Mouse (Mus musculus): ENCODE results near the gene Plekhn1. TPM values are rescaled to one million over a fixed set of nuclear protein-coding genes. Genes with fewer than 3 reads are reported as not detected.
A peak's percentile ranks its signal among the peaks of the same experiment; 100 is the strongest.

Gene Plekhn1
- polyA plus RNA-seq, 1 experiment from 2014 or later, result 31.9 TPM

- Histone ChIP-seq H3K27ac (ENCODE audit: low read length) (no peak overlapping the region), H3K9ac (replicated peaks; ENCODE audit: low read depth, low read length) (no peak overlapping the region), H3K9me3 (ENCODE audit: control insufficient read depth, low read length) (no peaks in the 10 kb centered on the region), H3K4me3 (replicated peaks; ENCODE audit: low read length) (no peak overlapping the region), H3K4me2 (ENCODE audit: low read length) (no peak overlapping the region), H3K4me1 (replicated peaks; ENCODE audit: control insufficient read depth, insufficient read depth, low read length) (no peaks in the 10 kb centered on the region), H3K27me3 (replicated peaks; ENCODE audit: control insufficient read depth, insufficient read depth, low read length) (no peaks in the 10 kb centered on the region), H3K36me3 (ENCODE audit: control insufficient read depth, insufficient read depth) (no peaks in the 10 kb centered on the region)
- WGBS, result 84% methylated on average over 16 of the region's 16 CpGs
- no peak for ATAC-seq
Measured at GRCm38 (mm10) chr4:156217838-156218237, 16.8 kb downstream of the Plekhn1 start.

- H3K4me2 ChIP-seq (ENCODE audit: low read length), result no peak overlapping the region
- no peak for ATAC-seq
- WGBS, result 82% methylated on average over 16 of the region's 16 CpGs
- H3K36me3 ChIP-seq (ENCODE audit: control insufficient read depth, insufficient read depth), result no peaks in the 10 kb centered on the region
- no peaks in the 10 kb centered on the region for H3K27me3 ChIP-seq (replicated peaks; ENCODE audit: control insufficient read depth, insufficient read depth, low read length)
- H3K9me3 ChIP-seq (ENCODE audit: control insufficient read depth, low read length), result no peaks in the 10 kb centered on the region
- no peaks in the 10 kb centered on the region for H3K4me1 ChIP-seq (replicated peaks; ENCODE audit: control insufficient read depth, insufficient read depth, low read length)
- H3K4me3 ChIP-seq (replicated peaks; ENCODE audit: low read length), result no peak overlapping the region
- no peak overlapping the region for H3K9ac ChIP-seq (replicated peaks; ENCODE audit: low read depth, low read length)
- H3K27ac ChIP-seq (ENCODE audit: low read length), result no peak overlapping the region
Measured at GRCm38 (mm10) chr4:156217022-156217669, 17.5 kb downstream of the Plekhn1 start.

GRCm38 (mm10) chr4:156216196-156216595 lies 18.5 kb downstream of the Plekhn1 start:
- no peak for ATAC-seq
- Histone ChIP-seq H3K4me1 (replicated peaks; ENCODE audit: control insufficient read depth, insufficient read depth, low read length) (no peaks in the 10 kb centered on the region), H3K27ac (ENCODE audit: low read length) (no peak overlapping the region), H3K27me3 (replicated peaks; ENCODE audit: control insufficient read depth, insufficient read depth, low read length) (no peaks in the 10 kb centered on the region), H3K4me2 (ENCODE audit: low read length) (no peak overlapping the region), H3K9me3 (ENCODE audit: control insufficient read depth, low read length) (no peaks in the 10 kb centered on the region), H3K4me3 (replicated peaks; ENCODE audit: low read length) (no peak overlapping the region), H3K36me3 (ENCODE audit: control insufficient read depth, insufficient read depth) (no peaks in the 10 kb centered on the region), H3K9ac (replicated peaks; ENCODE audit: low read depth, low read length) (no peak overlapping the region)
- WGBS, result 90% methylated on average over 2 of the region's 2 CpGs

GRCm38 (mm10) chr4:156215649-156216048 lies 19.0 kb downstream of the Plekhn1 start, which contains the start of gene Perm1:
Gene Perm1, plus strand, starts transcription at chr4:156215868.
- no peak within 1 kb of the TSS for H3K4me2 ChIP-seq (ENCODE audit: low read length)
- H3K27me3 ChIP-seq (replicated peaks; ENCODE audit: control insufficient read depth, insufficient read depth, low read length), result no peaks in the 10 kb centered on the region
- no peak within 1 kb of the TSS for H3K27ac ChIP-seq (ENCODE audit: low read length)
- no peaks in the 10 kb centered on the region for H3K9me3 ChIP-seq (ENCODE audit: control insufficient read depth, low read length)
- ATAC-seq, result no peak
- no peaks in the 10 kb centered on the region for H3K4me1 ChIP-seq (replicated peaks; ENCODE audit: control insufficient read depth, insufficient read depth, low read length)
- no peaks in the 10 kb centered on the region for H3K36me3 ChIP-seq (ENCODE audit: control insufficient read depth, insufficient read depth)
- no peak within 1 kb of the TSS for H3K4me3 ChIP-seq (replicated peaks; ENCODE audit: low read length)
- WGBS, result 78% methylated on average over 4 of the region's 4 CpGs
- no peak within 1 kb of the TSS for H3K9ac ChIP-seq (replicated peaks; ENCODE audit: low read depth, low read length)

GRCm38 (mm10) chr4:156213134-156213533 lies 21.5 kb downstream of the Plekhn1 start:
- ATAC-seq, result no peak
- H3K36me3 ChIP-seq (ENCODE audit: control insufficient read depth, insufficient read depth), result no peaks in the 10 kb centered on the region
- no peak overlapping the region for H3K4me2 ChIP-seq (ENCODE audit: low read length)
- 93% methylated on average over 13 of the region's 13 CpGs for WGBS
- no peak overlapping the region for H3K9ac ChIP-seq (replicated peaks; ENCODE audit: low read depth, low read length)
- no peaks in the 10 kb centered on the region for H3K4me1 ChIP-seq (replicated peaks; ENCODE audit: control insufficient read depth, insufficient read depth, low read length)
- H3K4me3 ChIP-seq (replicated peaks; ENCODE audit: low read length), result no peak overlapping the region
- H3K27ac ChIP-seq (ENCODE audit: low read length), result no peak overlapping the region
- H3K27me3 ChIP-seq (replicated peaks; ENCODE audit: control insufficient read depth, insufficient read depth, low read length), result no peaks in the 10 kb centered on the region
- no peaks in the 10 kb centered on the region for H3K9me3 ChIP-seq (ENCODE audit: control insufficient read depth, low read length)

- Histone ChIP-seq H3K4me2 (ENCODE audit: low read length) (no peak overlapping the region), H3K27me3 (replicated peaks; ENCODE audit: control insufficient read depth, insufficient read depth, low read length) (no peaks in the 10 kb centered on the region), H3K27ac (ENCODE audit: low read length) (no peak overlapping the region), H3K4me1 (replicated peaks; ENCODE audit: control insufficient read depth, insufficient read depth, low read length) (peaks cover 2% of the 10 kb centered on the region; the same call in 1 of the 2 replicates), H3K36me3 (ENCODE audit: control insufficient read depth, insufficient read depth) (no peaks in the 10 kb centered on the region), H3K9ac (replicated peaks; ENCODE audit: low read depth, low read length) (no peak overlapping the region), H3K4me3 (replicated peaks; ENCODE audit: low read length) (no peak overlapping the region), H3K9me3 (ENCODE audit: control insufficient read depth, low read length) (no peaks in the 10 kb centered on the region)
- no peak for ATAC-seq
- WGBS, result 85% methylated on average over 13 of the region's 13 CpGs
Measured at GRCm38 (mm10) chr4:156209963-156210635, 24.6 kb downstream of the Plekhn1 start.

GRCm38 (mm10) chr4:156208872-156209271 lies 25.8 kb downstream of the Plekhn1 start:
- Histone ChIP-seq H3K36me3 (ENCODE audit: control insufficient read depth, insufficient read depth) (no peaks in the 10 kb centered on the region), H3K27ac (ENCODE audit: low read length) (no peak overlapping the region), H3K4me2 (ENCODE audit: low read length) (no peak overlapping the region), H3K4me3 (replicated peaks; ENCODE audit: low read length) (no peak overlapping the region), H3K9me3 (ENCODE audit: control insufficient read depth, low read length) (no peaks in the 10 kb centered on the region), H3K27me3 (replicated peaks; ENCODE audit: control insufficient read depth, insufficient read depth, low read length) (no peaks in the 10 kb centered on the region), H3K4me1 (replicated peaks; ENCODE audit: control insufficient read depth, insufficient read depth, low read length) (peaks cover 8% of the 10 kb centered on the region), H3K9ac (replicated peaks; ENCODE audit: low read depth, low read length) (no peak overlapping the region)
- 93% methylated on average over 4 of the region's 4 CpGs for WGBS
- no peak for ATAC-seq

- Histone ChIP-seq H3K27ac (ENCODE audit: low read length) (0 out of 2 replicates have a peak overlapping the region, but pooled peaks have one; percentile 8), H3K36me3 (ENCODE audit: control insufficient read depth, insufficient read depth) (no peaks in the 10 kb centered on the region), H3K4me1 (replicated peaks; ENCODE audit: control insufficient read depth, insufficient read depth, low read length) (peaks cover 21% of the 10 kb centered on the region), H3K4me3 (replicated peaks; ENCODE audit: low read length) (peak overlapping the region; percentile 60), H3K27me3 (replicated peaks; ENCODE audit: control insufficient read depth, insufficient read depth, low read length) (no peaks in the 10 kb centered on the region), H3K4me2 (ENCODE audit: low read length) (peak overlapping the region; percentile 90), H3K9me3 (ENCODE audit: control insufficient read depth, low read length) (no peaks in the 10 kb centered on the region), H3K9ac (replicated peaks; ENCODE audit: low read depth, low read length) (peak overlapping the region; percentile 64)
- under 1% methylated on average over 49 of the region's 49 CpGs for WGBS
- peak; percentile 53 for ATAC-seq
Measured at GRCm38 (mm10) chr4:156203413-156204131, 31.1 kb downstream of the Plekhn1 start.

GRCm38 (mm10) chr4:156203001-156203412 lies 31.6 kb downstream of the Plekhn1 start, which contains the start of gene AW011738:
Gene AW011738, plus strand, starts transcription at chr4:156203304.
- no peaks in the 10 kb centered on the region for H3K9me3 ChIP-seq (ENCODE audit: control insufficient read depth, low read length)
- peak within 1 kb of the TSS; percentile 64 for H3K9ac ChIP-seq (replicated peaks; ENCODE audit: low read depth, low read length)
- H3K4me1 ChIP-seq (replicated peaks; ENCODE audit: control insufficient read depth, insufficient read depth, low read length), result peaks cover 22% of the 10 kb centered on the region
- H3K4me2 ChIP-seq (ENCODE audit: low read length), result peak within 1 kb of the TSS; percentile 90
- ATAC-seq, result peak; percentile 83
- H3K4me3 ChIP-seq (replicated peaks; ENCODE audit: low read length), result peak within 1 kb of the TSS; percentile 60
- no peaks in the 10 kb centered on the region for H3K36me3 ChIP-seq (ENCODE audit: control insufficient read depth, insufficient read depth)
- no peaks in the 10 kb centered on the region for H3K27me3 ChIP-seq (replicated peaks; ENCODE audit: control insufficient read depth, insufficient read depth, low read length)
- 0% methylated on average over 25 of the region's 39 CpGs for WGBS
- H3K27ac ChIP-seq (ENCODE audit: low read length), result 0 out of 2 replicates have a peak within 1 kb of the TSS, but pooled peaks have one; percentile 8
